Mouse (Mus musculus) midbrain, postnatal 0 days (tissue): ENCODE results near the gene Naa80. TPM values are rescaled to one million over a fixed set of nuclear protein-coding genes. Genes with fewer than 3 reads are reported as not detected.
"Not testable (repeated sequence)": the region's sequence is repeated elsewhere in the genome, so short reads cannot be mapped to it uniquely, and the experiment has no call there.

ENCODE experiments used
- ATAC-seq: fragments of 200-750 bp; cut with Nextera tagmentation; 2 replicates; pipeline ENCODE4 v1.8.0; 2017; ENCODE audit warnings: moderate number of reproducible peaks, mild to moderate bottlenecking, moderate TSS enrichment, moderate library complexity; ENCODE audit not compliant: low FRiP score
- DNase-seq: peaks from one replicate; pipeline ENCODE4 v3.0.0-alpha.2; 2015; ENCODE audit warnings: low spot score
- H3K27ac ChIP-seq: fragments of 300-500 bp; sonication (generic); 2 replicates; pipeline ENCODE4 v1.5.1; 2014; ENCODE audit warnings: low read depth, mild to moderate bottlenecking, low read length, mixed read lengths
- H3K27me3 ChIP-seq: fragments of 300-500 bp; sonication (generic); 2 replicates; pipeline ENCODE4 v1.6.1; 2014; ENCODE audit warnings: low read length, control low read depth, mixed read lengths; ENCODE audit not compliant: insufficient read depth
- H3K36me3 ChIP-seq: fragments of 300-500 bp; sonication (generic); 2 replicates; pipeline ENCODE4 v1.6.1; 2014; ENCODE audit warnings: low read length, control low read depth, mixed read lengths; ENCODE audit not compliant: insufficient read depth
- H3K4me1 ChIP-seq: fragments of 300-500 bp; sonication (generic); 2 replicates; pipeline ENCODE4 v1.6.1; 2014; ENCODE audit warnings: mild to moderate bottlenecking, control low read depth, antibody characterized with exemption, low read length, mixed read lengths; ENCODE audit not compliant: insufficient read depth
- H3K4me2 ChIP-seq: fragments of 300-500 bp; sonication (generic); 2 replicates; pipeline ENCODE4 v1.6.1; 2014; ENCODE audit warnings: low read depth, mild to moderate bottlenecking, low read length, mixed read lengths; ENCODE audit not compliant: poor library complexity, severe bottlenecking
- H3K4me3 ChIP-seq: fragments of 300-500 bp; sonication (generic); 2 replicates; pipeline ENCODE4 v1.5.1; 2014; ENCODE audit warnings: low read depth, mild to moderate bottlenecking, low read length, moderate library complexity
- H3K9ac ChIP-seq: fragments of 300-500 bp; sonication (generic); replicated peaks from 2 replicates; pipeline ENCODE4 v1.6.1; 2014; ENCODE audit warnings: mild to moderate bottlenecking, low read length, moderate library complexity, mixed read lengths; ENCODE audit not compliant: poor library complexity, severe bottlenecking
- H3K9me3 ChIP-seq: fragments of 300-500 bp; sonication (generic); 2 replicates; pipeline ENCODE4 v1.6.1; 2016; ENCODE audit warnings: low read length, control low read depth
- CTCF ChIP-seq: IDR thresholded peaks from 2 replicates; pipeline ENCODE4 v1.5.1; 2016; ENCODE audit warnings: antibody characterized with exemption, mild to moderate bottlenecking
- WGBS: fragments of 180-500 bp; shearing (Covaris S2); extraction: QIAGEN DNeasy Blood & Tissue Kit; methylation state at CpG from one replicate; pipeline ENCODE4 v1.1.7; 2014; 5-methylcytosine and 5-hydroxymethylcytosine counted together
- polyA plus RNA-seq: library from polyadenylated mRNA; unstranded; fragments of >200 nt; fragmentation: Nextera tagmentation; extraction: Ambion mirVana; gene quantifications from 2 replicates; pipeline ENCODE4 v1.2.1, GENCODE M21; 2015
- total RNA-seq: library from RNA; depleted of rRNA; stranded (reverse); fragments of >200 nt; gene quantifications from 2 replicates; pipeline ENCODE4 v1.2.3, GENCODE M21; 2014

Gene Naa80
- total and polyA plus RNA-seq, 2 experiments from 2014 or later = 20.4 to 35.4 TPM

GRCm38 (mm10) chr9:107556346-107556745 lies 22.3 kb upstream of the Naa80 start:
- WGBS = 76% methylated on average over 3 of the region's 3 CpGs
- H3K4me2 ChIP-seq = peak overlapping the region; percentile 81; the same call in 1 of the 2 replicates

GRCm38 (mm10) chr9:107563029-107563581 lies 15.6 kb upstream of the Naa80 start, which contains the start of gene Tusc2:
Gene Tusc2, plus strand, starts transcription at chr9:107563255.
- Histone ChIP-seq H3K4me1 (peaks cover 15% of the 10 kb centered on the region), H3K9ac (peak within 1 kb of the TSS; percentile 85), H3K4me2 (peak within 1 kb of the TSS; percentile 75), H3K4me3 (peak within 1 kb of the TSS; percentile 92), H3K27me3 (no peaks in the 10 kb centered on the region), H3K27ac (peak within 1 kb of the TSS; percentile 68), H3K36me3 (peaks cover 33% of the 10 kb centered on the region), H3K9me3 (no peaks in the 10 kb centered on the region)
- no peak for TF ChIP-seq CTCF
- peak; percentile 96 for DNase-seq
- ATAC-seq = peak; percentile 95
- under 1% methylated on average over 44 of the region's 46 CpGs for WGBS

More at GRCm38 (mm10) chr9:107556346-107556745, 22.3 kb upstream of the Naa80 start:
- no peak for ATAC-seq
- TF ChIP-seq CTCF = no peak
- no peak overlapping the region; the same call in 1 of the 2 replicates for H3K9ac ChIP-seq
- peaks cover 14% of the 10 kb centered on the region for H3K27me3 ChIP-seq
- no peak for DNase-seq
- peaks cover 26% of the 10 kb centered on the region for H3K36me3 ChIP-seq
- no peak overlapping the region for H3K4me3 ChIP-seq
- H3K27ac ChIP-seq = no peak overlapping the region
- H3K4me1 ChIP-seq = no peaks in the 10 kb centered on the region; the same call in 1 of the 2 replicates
- no peaks in the 10 kb centered on the region for H3K9me3 ChIP-seq

DNA sequence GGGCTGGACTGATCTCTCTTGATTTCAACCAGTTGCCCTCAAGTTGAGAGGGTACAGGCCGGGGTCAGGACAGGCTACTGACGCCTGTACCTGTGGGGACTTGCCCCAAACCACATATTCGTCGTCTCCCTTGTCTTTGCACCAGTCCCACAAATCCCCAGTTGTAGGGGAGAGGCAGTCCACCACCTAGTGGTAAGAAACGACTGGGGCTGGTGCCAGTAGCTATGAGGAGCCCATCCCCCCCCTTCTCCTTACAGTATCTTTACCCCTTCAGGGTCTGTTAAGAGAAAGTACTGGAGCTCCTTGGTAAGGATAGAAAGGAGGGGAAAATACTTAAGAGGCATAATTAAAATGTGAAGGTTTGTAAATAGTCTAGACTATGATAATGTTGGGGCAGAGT lies 13.1 kb upstream of the Naa80 start:
- 51% methylated on average over 5 of the region's 5 CpGs for WGBS
- DNase-seq, H3K9ac ChIP-seq, H3K27me3 ChIP-seq, H3K27ac ChIP-seq, H3K9me3 ChIP-seq, ATAC-seq, H3K4me2 ChIP-seq, H3K4me3 ChIP-seq: not testable (repeated sequence)
- TF ChIP-seq CTCF = peak; percentile 26
- Histone ChIP-seq H3K36me3 (peaks cover 17% of the 10 kb centered on the region), H3K4me1 (peaks cover 21% of the 10 kb centered on the region)

DNA sequence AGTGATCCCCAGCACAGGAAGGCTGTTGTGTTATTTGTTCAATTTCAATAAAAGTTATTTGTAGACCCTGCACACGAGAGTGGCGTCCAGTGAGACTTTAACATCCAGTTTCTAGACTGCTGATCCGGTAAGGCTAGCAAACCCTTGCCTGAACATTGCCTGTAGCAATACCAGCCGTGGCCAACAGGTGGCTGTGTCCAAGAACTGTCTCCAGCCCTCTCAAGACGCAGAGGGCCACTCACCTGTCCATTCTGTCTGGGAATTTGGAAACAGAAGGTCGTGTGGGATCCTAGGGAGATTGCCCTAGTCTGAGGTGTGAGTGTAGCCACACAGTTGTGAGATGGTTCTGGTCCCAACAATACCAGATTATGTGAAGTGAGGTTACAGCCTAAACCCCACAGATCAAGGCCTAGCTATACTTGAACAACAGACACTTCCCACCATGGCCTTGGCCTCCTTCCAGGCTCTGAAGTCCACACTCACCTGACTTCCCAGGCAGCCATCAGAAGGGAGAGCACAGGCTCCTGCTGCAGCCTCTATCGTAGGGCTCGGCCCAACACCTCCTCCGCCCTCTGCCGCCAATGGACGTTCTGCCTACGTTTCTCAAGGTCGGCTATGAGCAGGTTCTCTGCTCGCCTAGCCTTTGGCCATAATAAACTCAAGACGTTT lies 12.5 kb upstream of the Naa80 start:
- peak; percentile 70 for DNase-seq
- no peak overlapping the region for H3K4me3 ChIP-seq
- 58% methylated on average over 15 of the region's 15 CpGs for WGBS
- 0 out of 2 replicates have a peak overlapping the region, but pooled peaks have one; percentile 18 for H3K27ac ChIP-seq
- H3K36me3 ChIP-seq = peaks cover 22% of the 10 kb centered on the region
- no peaks in the 10 kb centered on the region for H3K9me3 ChIP-seq
- H3K4me1 ChIP-seq = peaks cover 25% of the 10 kb centered on the region
- ATAC-seq = no peak
- no peak overlapping the region for H3K4me2 ChIP-seq
- TF ChIP-seq CTCF = peak; percentile 85
- no peak overlapping the region for H3K9ac ChIP-seq
- H3K27me3 ChIP-seq = no peaks in the 10 kb centered on the region

DNA sequence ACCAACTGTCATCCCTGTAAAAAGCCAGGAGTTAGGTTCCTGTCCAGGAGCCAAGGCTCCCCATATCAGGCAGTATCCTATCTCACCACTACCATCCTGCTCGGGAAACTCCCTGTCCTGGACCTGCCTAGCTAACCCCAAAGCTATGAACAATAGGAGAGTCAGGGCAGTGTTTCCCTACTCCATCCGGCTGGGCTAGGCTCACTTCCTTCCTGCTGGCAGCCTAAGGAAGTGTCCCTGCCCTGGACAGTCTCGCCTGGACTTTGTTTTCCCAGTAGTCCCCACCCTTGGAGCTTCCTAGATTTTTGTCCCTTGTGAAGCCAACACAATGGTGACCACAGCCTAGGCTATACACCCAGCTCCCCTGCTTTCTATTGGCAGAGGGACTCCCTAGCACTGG lies 11.8 kb upstream of the Naa80 start:
- no peaks in the 10 kb centered on the region for H3K9me3 ChIP-seq
- peaks cover 28% of the 10 kb centered on the region for H3K4me1 ChIP-seq
- no peaks in the 10 kb centered on the region for H3K27me3 ChIP-seq
- H3K9ac ChIP-seq = no peak overlapping the region
- H3K4me3 ChIP-seq = no peak overlapping the region
- H3K27ac ChIP-seq = 0 out of 2 replicates have a peak overlapping the region, but pooled peaks have one; percentile 18
- no peak for TF ChIP-seq CTCF
- DNase-seq (no peak), ATAC-seq (no peak)
- H3K36me3 ChIP-seq = peaks cover 20% of the 10 kb centered on the region
- H3K4me2 ChIP-seq = no peak overlapping the region
- WGBS = 69% methylated on average over 3 of the region's 3 CpGs

DNA sequence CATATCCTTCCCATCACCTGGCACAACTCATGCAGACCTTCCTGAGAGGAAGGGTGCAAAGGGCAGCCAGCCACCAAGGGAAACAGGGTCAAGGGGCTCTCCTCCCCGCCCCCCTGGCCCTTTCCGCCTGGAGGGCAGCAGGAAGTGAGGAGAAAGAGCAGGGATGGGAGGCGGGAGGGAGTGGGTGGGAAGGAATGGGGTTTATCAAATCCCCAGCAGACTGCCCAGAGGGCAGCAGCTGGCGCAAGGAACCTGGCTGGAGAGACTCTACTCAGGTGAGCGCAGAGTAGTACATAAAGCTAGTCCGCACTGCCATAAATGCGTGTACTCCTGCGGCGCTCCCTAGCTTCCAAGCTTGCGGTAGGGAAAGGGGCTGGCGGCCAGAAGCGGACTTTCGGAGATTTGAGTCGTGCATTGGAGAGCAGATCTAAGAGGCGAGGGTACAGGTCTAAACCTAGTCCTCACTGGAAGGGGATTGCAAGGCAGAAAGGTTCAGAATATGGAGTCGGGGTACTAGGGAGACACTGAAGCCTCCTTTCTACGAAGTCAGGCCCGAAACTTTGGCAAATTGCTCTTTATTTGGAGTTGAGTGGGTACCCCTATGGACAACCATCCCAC lies 10.9 kb upstream of the Naa80 start, which contains the start of gene Hyal2:
Gene Hyal2 (plus strand): TSS at position 244 of the 618 bp plus-strand sequence.
- DNase-seq (no peak), ATAC-seq (no peak)
- H3K4me3 ChIP-seq = peak within 1 kb of the TSS; percentile 76
- 0 out of 2 replicates have a peak, but pooled peaks have one; percentile 8 for TF ChIP-seq CTCF
- H3K9me3 ChIP-seq = no peaks in the 10 kb centered on the region
- 8% methylated on average over 18 of the region's 18 CpGs for WGBS
- peak within 1 kb of the TSS; percentile 80 for H3K27ac ChIP-seq
- peaks cover 28% of the 10 kb centered on the region for H3K4me1 ChIP-seq
- H3K36me3 ChIP-seq = peaks cover 23% of the 10 kb centered on the region
- peak within 1 kb of the TSS; percentile 80 for H3K4me2 ChIP-seq
- no peaks in the 10 kb centered on the region for H3K27me3 ChIP-seq
- peak within 1 kb of the TSS; percentile 77 for H3K9ac ChIP-seq
